Mouse (Mus musculus) left cerebral cortex, adult 11 months (tissue): ENCODE measurements at regions not wholly inside any gene's neighbourhood (a gene's known extent, or its start where the extent isn't known, plus 50 kb on each side); places are given as distances from the start of the nearest gene placed in this dataset.

Experiments
- DNase-seq: peaks from one replicate; pipeline ENCODE4 v3.0.0; 2022; ENCODE audit warnings: low spot score

DNA sequence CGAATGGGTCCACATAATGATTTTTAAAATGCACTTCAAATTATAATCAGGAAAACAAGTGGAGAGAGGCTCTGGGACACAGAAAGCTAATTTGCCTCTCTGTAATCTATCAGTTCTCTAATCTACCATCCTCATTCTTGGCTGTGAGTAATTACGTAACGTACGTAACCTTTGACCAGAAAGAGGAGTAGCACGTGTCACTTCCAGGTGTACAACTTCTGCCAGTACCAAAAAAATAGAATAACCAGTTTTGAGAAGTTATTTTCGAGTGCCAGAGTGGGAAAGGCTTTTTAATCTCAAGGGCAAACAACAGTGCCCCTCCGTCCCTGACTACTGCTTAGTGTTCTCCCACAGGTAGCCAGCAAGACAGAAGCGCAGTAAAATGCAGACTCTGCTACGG lies 69.2 kb upstream of the Cited2 start:
- DNase-seq = no peak

DNA sequence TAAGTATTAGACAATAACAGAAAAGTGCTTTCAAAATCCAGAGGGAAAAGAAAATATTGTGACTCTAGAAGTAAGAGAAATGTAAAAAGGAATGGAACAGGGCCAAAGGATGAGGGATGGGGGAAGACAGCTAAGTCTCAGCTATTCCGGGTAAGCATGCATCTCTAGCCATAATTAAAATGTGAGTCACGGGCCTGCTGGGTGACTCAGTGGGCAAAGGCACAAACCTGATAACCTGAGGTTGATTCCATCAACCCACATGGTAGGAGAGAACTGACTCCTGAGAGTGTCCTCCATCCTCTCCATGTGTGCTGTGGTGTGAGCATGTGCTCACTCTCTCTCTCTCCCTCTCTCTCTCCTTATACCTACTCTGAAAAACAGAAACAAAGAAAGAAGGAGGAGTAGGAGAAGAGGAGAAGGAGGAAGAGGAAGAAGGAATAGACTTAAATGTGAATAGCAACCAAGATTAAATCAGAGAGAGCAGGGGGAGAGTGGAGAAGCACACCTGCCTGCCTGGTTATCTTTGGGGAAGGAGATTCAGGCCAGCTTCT lies 68.6 kb upstream of the Cited2 start:
- DNase-seq = no peak

DNA sequence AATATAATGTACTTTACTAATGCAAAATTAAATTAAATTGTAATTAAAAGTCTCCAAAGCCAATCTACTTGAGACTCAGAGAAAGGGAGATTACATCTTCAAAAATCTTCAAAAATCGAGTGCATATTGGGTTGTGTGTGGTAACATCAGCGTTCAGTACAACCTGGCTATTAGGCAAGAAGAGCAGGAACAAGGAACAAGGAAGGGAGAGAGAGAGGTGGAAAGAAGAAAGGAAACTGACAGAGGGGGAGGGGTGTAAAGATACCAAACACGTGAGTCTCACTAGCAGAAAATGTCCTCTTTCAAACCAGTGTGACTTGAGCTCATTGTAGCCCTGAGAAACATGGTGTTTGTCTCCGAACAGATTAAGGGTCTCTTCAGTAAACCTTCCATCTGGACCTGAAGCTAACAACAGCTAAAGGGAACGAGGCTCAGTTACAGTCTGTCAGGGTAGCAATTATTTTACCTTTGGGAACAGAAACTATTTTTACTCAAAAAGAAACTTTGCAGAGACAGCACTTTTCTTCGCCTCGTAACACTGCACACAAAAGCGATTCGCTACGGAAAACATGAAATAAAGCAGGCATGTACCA lies 67.5 kb upstream of the Cited2 start:
- no peak for DNase-seq

DNA sequence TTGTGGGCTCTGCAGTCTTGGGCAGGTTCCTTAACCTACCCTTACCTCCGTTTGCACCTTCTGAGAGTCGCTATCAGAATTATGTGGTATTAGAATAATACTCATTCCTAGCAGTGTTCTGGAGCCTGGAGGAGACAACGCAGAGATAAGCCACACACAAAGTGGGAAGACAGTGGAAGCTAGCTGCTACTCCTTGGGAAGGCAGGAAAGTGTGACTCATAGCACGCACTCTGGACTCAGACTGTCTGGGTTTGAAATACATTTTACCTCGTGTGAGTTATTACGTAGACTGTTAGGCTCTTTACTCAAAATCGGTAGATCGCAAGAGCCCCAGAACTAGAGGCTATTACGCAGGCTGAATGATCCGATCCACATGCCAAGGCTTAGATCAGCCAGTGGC lies 66.7 kb upstream of the Cited2 start:
- no peak for DNase-seq

DNA sequence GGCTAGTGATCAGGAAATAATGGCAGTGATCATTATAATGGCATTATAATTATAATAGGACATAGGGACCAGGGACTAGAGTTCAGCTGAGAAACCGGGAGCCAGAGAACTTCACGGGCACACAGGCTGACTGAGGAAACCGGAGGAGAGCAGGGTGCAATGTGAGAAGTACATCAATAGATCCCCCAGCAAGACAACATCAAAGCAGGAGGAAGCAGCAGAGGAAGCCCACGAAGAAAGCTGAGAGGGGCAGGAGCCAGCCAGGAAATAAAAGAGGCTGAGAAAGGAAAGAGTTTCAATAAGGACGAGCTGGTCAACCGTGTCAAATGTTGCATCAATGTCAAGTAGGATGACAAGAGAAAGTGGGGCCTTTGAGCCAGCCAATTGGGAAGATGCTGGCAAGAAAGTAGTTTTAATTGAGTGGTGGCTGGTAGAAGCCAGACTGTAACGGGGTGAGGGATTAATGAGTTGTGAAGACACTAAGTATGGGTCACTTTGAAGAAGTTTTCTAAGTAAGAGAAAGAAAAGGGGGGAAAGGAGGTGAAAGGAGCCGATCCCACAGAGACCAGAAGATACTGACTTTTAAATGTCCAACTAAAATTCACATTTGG lies 66.0 kb upstream of the Cited2 start:
- no peak for DNase-seq

DNA sequence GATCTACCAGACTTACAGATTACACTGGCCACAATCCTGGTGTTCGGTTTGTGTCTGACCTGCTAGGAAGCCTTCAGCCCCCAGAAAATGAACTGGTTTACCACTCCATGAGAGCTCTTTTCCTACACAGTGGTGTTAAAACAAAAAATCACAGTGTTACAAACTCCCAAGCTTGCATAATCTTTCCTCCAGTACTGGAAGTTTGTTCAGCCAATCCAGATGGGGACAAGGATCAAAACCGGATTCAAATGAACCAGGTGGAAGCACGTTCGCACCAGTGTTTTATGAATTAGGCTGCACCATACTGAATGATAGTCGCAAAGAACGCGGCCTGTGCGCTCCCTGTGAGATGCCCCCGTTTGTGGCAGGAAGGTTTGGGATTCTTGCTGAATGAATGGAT lies 63.4 kb upstream of the Cited2 start:
- DNase-seq = no peak

DNA sequence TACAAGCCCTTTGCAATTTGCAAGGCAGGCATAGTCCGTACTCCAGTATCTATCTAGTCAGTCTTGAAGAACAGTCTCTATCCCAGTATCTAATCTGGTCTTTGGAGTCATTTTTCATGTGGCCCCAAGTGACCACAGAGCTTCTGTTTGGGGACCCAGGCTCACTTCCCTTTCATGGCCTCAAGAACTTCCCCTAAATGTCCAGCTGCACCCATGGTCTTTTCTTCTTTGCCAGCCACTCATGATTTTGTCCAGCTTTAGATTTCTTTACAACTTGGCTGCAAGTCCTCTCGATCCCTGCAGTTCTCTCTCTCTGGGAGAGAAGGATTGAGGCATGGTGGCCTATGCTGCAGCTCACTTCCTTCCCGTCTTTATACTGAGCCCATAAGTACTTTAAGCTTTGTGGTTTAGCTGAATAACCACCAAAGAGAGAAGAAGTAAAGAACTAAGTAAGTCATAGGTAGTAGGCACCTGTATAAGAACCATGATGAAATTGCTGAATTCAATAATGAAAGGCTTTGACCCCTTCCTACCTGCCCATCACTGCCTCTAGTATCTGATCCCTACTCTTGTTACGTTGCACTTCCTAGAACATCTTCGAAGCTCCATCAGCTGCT lies 62.1 kb upstream of the Cited2 start:
- DNase-seq = no peak

DNA sequence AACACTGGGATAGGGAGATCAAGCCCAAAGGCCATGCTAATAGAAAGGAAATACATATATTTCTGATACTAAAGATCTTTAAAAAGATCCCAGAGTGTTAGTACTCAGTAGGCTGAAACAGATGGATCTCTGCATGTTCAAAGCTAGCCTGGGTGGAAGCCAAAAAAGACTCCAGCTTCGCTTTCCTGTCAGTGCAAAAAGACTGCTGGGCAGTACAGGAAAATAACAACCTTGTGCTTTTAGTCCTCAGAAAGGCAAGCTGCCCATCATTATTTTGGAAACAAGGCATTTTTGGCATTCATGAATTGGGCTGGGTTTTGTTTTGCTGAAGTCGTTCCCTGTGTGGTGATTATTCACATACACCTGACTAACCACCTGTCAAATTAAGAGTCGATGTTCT lies 56.9 kb upstream of the Cited2 start:
- DNase-seq = no peak

DNA sequence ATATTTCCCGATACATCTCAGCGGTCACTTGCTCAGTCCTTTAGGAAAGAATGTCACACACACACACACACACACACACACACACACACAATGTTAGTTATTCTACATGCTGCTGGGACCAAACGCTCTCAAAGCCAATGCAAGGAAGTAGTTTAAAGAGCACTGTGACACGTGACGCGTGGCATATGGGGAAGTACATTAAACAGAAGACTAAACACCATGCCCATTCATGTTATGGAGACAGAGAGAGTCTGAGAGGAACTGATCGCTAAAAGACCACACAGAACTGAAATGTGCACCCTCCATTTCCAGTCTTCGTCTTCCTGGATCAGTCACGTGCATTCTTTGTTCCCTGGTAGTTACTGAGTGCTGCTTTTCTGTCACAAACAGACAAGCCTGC lies 53.6 kb upstream of the Cited2 start:
- DNase-seq = no peak
